Mouse (Mus musculus) liver, adult 2 months (tissue): ENCODE measurements around the gene Tnrc6a.

Experiments used
- CTCF ChIP-seq: fragments of 200-500 bp; IDR thresholded peaks from 2 replicates; pipeline ENCODE4 v1.5.1; 2011; ENCODE audit warnings: low read depth, low read length, control low read depth
- POLR2A ChIP-seq: fragments of 200-500 bp; IDR thresholded peaks from 2 replicates; pipeline ENCODE4 v1.6.1; 2011; ENCODE audit warnings: low read length, control low read depth; ENCODE audit not compliant: insufficient read depth; ENCODE audit errors: extremely low read depth

DNA sequence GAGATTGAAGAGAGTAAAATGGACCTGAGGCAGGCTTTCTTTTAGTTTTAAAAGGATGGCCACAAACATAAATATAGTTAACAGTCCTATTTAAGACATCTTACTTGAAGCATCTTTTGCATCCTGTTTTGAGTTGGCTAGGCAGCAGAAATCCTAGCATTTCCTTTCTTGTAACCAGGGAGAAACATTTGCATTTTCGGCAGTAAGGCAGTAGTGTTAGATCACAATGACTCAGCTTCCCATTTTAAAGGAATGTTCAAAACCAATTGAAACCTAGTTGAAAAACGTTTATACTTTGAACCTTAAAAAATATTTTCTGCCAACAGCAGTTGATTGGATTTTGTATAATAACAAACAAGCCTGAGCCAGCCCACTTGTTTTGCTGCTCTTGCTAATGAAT is 6.5 kb downstream of the Tnrc6a start:
- TF ChIP-seq CTCF (no peak), POLR2A (no peak)
